Mouse (Mus musculus): ENCODE data around the gene Pla2g2d.
"Not testable (repeated sequence)": the region's sequence is repeated elsewhere in the genome, so short reads cannot be mapped to it uniquely, and the experiment has no call there.

Pla2g2d gene

GRCm38 (mm10) chr4:138824161-138824560, 48.6 kb downstream of the Pla2g2d start:
- in situ Hi-C loops (cut with MboI; ENCODE audit: low sequenced_read_pairs), result not testable (repeated sequence)

- in situ Hi-C loops (cut with MboI; ENCODE audit: low sequenced_read_pairs), result no loop called here
Measured at GRCm38 (mm10) chr4:138824660-138825059, 49.1 kb downstream of the Pla2g2d start.

- in situ Hi-C loops (cut with MboI; ENCODE audit: low sequenced_read_pairs), result no loop called here
Measured at GRCm38 (mm10) chr4:138825751-138826567, 50.4 kb downstream of the Pla2g2d start.

- in situ Hi-C loops (cut with MboI; ENCODE audit: low sequenced_read_pairs), result no loop called here
Measured at GRCm38 (mm10) chr4:138827147-138827546, 51.6 kb downstream of the Pla2g2d start.

All from CH12F3 (cell line).